Mouse (Mus musculus): Measurements from ENCODE around the gene BC028528. TPM values are rescaled to one million over a fixed set of nuclear protein-coding genes. Genes with fewer than 3 reads are reported as not detected.
"Not testable (repeated sequence)": the region's sequence is repeated elsewhere in the genome, so short reads cannot be mapped to it uniquely, and the experiment has no call there.

BC028528 gene
- polyA plus RNA-seq, 3 experiments from 2014 or later = 0.83 to 1.5 TPM; not detected in 1

DNA sequence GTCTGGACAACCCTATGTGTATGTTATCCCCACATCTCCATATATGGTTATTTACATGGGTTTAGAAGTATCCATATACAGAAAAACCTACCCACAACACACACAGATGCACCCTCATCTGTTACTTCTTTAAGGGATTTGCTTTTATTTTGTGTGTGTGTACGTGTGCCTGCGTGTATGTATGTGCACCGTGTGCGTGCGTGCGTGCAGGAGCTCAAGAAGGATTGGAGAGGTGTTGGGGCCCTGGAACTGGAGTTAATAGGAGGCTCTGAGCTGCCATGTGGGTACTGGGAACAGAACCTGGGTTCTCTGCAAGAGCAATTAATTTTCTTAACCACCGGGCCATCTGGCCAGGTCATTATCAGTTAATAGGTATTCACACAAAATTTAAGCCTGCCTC is 19.8 kb downstream of the BC028528 start:
- ATAC-seq = no peak

DNA sequence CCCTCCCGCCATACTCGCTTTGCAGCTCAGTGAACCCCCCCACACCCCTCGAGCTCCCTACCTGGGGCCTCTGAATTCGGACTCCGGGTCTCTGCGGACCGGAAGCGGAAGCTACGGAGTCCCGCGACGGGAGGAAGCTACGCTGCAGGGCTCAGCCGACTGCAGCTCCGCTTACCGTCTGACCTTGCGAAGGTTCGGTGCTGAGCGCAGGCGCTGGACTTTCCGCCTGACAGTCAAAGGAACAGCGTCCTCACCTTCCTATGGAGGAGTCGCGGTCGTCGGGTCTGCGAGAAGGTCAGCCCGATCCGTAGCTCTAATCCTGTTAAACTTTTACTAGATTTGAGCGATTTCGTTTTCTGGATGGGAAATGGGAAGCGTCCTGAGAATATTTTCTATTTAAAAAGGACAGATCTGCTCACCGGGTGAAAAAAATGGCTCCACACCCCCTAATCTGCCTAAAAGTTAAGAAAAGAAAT is 20.4 kb downstream of the BC028528 start, which contains the start of gene Mrps21:
Gene Mrps21 (minus strand): TSS at position 128 of the 476 bp plus-strand sequence.
- peak; percentile 89 for ATAC-seq

DNA sequence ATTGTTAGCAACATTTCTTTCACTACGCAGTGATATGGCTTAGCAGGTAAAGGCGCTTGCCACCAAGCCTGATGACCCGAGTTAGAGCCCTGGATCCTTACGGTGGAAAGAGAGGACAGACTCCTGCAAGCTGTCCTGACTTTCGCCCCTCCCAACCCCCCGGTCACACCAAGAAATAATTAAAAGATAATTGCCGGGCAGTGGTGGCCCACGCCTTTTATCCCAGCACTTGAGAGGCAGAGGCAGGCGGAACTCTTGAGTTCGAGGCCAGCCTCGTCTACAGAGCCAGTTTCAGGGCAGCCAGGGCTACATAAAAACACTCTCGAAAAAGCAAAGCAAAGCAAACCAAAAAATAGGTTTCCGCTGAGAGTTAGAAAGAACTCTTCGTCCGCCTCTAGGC is 20.8 kb downstream of the BC028528 start:
- ATAC-seq = no peak

DNA sequence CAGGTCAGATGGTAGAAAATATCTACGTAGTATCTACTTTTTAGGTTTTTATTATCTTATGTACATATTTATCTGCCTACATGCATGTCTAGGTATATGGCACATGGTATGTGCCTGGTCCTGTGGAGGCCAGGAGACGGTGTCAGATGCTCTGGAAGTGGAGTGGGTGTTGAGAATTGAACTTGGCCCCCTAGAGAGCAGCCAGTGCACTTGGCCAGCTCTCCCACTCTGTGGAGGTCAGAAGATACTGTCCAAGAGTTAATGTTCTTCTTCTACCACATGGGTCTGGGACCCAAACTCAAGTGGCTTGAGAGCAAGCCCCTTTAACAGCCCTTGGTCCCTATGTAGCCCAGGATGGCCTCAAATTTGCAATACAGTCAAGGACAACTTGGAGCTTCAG is 24.4 kb downstream of the BC028528 start:
- ATAC-seq = no peak

DNA sequence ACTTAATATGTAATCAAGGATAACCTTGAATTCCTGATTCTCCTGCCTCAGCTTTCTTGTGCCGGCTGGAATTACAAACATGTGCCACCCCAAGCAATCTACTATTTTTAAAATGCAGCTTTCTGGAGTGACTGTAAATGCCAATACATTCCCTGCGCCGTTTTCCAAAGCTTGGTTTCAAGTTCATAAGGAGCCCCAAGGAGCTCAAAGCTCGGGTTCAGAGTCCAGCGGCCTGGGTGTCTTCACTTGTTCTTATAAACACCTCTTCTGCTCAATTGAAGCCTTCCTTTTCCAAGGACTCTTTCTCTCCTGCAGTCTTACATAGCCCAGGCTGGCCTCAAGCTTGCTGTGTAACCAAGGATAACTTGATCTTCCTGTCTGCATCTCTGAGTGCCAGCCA is 25.7 kb downstream of the BC028528 start:
- ATAC-seq = no peak

DNA sequence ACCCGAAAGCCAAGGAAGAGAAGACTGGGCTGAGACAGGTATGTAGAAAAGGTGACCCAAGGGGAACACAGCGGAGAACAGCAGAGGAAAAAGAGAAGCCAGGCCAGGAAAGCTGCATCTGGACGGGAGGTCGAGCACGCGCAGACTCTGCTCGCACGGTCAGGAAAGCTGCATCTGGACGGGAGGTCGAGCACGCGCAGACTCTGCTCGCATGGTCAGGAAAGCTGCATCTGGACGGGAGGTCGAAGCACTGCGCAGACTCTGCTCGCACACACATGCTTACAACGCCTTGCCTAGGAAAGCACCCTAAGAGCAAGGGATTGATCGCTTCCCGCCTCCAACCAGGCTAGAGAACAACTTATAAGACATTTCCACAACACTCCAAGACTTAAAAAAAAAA is 26.2 kb downstream of the BC028528 start:
- no peak for ATAC-seq

DNA sequence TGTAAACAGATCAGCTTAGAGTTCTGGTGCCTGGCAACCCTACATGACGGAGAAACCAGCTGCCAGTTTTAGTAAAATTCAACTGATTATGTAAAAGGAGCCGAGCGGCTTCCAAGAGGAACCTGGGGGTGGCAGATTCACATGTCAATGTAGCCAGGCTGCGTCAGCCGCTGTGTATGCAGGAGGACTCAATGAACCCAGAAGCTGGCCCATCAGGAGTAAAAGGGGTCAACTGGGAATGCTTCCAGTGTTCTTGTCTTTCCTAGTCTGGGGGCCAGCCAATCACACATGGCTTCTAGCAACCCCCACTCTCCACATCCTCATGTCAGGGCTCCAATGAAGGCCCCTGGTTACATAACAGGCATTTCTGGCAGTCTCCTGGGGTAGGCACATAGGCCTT is 26.8 kb downstream of the BC028528 start:
- ATAC-seq = no peak

DNA sequence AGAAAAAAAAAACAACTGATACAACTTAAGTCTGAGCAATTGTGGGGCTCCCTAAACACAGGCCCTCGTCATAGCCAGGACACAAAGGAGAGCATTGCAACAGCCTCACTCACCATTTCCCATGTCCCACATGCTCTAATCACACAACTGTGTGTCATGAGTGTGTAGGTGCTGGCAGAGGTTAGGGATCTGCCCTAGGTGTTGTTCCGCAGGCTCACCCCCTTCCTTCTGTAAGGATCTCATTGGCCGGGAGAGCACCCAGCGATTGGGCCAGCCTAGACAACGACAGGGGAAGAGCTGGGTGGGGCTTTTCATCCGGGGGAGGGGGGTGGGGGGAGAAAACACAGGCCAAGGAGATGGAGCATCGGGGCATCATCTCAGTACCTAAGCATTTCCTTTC is 28.2 kb downstream of the BC028528 start:
- ATAC-seq = no peak

DNA sequence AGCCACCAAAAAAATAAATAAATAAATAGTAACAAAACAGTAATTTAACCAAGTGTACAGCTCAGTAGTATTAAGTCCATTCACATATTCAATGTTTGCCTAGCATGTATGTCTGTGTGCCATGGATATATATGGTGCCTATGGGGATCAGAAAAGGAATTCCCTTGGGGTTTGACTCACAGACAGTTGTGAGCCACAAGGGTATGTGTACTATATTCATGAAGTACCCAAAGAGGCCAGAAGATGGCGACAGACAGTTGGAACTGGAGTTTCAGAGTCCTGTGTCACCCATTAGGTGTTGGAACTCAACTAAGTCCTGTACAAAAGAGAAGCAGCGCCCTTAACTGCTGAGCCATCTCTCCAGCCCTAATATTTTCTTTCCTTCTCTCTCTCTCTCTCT is 30.0 kb downstream of the BC028528 start:
- ATAC-seq = peak; percentile 92

DNA sequence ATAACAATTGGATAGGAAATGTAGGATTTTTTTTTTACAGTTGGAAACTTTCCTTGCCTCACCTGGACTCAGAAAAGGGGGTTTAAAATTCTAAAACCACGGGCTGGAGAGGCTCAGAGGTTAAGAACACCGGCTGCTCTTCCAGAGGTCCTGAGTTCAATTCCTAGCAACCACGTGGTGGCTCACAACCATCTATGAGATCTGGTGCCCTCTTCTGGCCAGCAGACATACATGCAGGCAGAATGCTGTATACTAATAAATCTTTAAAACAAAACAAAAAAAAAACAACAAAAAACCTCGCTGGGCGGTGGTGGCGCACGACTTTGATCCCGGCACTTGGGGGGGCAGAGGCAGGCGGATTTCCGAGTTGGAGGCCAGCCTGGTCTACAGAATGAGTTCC is 30.6 kb downstream of the BC028528 start:
- no peak for ATAC-seq

DNA sequence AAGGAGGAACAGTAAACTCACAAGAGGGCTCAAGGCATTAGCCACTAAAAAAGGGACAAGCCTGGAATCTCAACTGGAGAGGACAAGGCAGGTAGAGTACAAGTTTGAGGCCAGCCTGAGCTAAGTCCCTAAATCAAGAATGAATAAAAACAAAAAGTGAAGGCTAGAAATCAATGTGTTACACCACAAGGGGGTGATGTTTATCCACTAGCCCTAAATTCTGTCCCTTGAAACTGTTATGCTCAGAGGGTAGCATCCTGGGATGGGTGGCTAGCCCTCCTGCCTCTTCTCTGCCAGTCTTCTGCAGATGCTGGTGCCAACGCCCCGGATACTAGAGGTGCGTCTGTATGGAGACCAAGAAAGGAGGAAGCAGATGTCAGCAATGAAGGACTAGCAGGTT is 31.5 kb downstream of the BC028528 start:
- no peak for ATAC-seq

DNA sequence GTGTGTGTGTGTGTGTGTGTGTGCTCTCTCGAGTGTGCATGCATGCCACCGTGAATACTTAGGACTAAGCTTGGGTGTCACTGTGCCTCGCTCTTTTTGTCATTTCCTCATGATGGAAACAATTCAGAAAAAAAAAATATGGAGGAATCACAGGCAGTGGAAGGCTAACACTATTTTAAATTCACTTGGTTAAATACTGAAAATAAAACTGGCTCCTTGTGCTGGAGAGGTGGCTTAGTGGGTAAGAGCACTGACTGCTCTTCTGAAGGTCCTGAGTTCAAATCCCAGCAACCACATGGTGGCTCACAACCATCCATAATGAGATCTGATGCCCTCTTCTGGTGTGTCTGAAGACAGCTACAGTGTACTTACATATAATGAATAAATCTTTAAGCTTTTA is 33.5 kb downstream of the BC028528 start:
- not testable (repeated sequence) for ATAC-seq

DNA sequence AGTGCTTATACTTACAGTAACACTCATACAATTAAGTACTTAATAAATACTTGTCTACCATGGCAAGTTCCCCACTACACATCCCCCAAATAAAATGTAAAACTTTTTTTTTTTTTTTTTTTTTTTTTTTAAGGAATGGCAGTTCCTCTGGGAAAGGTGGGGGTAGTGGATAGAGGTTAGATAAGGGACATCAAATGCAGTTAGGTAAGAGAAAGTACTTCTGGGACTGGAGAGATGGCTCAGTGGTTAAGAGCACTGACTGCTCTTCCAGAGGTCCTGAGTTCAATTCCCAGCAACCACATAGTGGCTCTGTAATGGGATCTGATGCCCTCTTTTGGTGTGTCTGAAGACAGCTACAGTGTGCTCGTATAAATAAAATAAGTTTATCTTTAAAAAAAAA is 34.8 kb downstream of the BC028528 start:
- not testable (repeated sequence) for ATAC-seq

DNA sequence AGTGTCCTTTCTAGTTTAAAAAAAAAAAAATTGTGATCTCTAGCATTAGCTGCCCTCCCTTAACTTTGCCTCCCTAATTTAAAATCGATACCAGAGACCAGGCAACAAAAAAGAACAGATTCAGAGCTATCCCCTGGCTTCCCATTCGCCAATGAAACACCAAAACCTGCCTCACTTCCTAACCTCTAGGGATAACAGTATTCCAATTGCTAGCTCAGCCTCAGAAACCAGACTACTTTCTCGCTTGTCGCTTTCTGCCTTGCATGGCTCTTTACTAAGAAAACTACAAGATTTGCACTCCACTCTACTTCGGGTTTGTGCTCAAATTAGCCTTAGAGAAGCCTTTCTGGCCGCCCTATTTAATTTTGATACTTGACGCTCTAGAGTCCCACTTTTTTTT is 35.7 kb downstream of the BC028528 start:
- peak; percentile 16 for ATAC-seq

DNA sequence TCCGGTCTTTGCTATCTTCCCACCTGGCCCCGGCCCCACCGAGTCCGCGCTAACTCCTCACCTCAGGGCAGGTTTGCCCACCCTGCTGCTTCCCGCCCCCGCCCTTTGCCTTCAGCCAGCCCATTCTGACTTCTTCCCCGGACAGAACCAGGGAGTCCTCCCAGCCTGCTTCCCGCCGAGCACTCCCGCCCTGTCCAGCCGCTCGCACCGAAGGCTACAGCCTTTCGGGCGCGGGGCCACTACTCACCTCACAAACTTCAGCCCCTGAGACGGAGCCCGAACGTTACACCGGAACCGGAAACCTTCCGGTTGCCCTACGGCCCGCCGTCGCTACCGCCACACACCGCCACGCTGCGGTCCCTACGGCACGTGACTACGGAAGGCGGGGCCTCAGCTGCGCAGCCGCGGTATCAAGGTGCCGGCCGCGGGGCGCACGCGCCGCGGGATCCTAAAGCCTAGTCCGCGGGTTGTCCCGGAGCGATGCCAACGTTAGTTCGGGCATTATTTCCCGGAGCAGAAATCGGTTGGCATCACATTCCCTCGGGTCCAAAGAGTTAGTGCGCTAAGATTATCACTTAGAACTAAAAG is 36.2 kb downstream of the BC028528 start, which contains the start of gene Prpf3:
Gene Prpf3 (minus strand): TSS at position 384 of the 588 bp plus-strand sequence.
- peak; percentile 98 for ATAC-seq

DNA sequence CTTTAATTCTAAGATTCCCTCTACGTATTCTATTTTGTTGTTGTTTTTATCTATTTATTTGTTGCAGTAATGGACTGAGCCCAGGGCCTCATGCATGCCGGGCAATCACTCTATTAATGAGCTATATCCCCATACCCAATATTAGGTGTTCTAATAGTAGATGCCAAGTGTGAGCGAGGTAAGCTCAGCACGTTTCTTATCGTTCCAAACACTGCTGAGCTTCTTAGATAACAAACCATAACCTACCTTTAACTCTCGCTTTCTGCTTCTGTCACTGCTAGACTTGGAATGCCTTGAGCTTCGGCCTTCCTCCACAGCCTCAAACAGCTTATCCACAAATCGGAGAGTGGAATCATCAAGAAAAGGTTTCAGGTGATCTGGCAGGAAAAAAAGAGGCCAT is 40.5 kb downstream of the BC028528 start:
- ATAC-seq = no peak

DNA sequence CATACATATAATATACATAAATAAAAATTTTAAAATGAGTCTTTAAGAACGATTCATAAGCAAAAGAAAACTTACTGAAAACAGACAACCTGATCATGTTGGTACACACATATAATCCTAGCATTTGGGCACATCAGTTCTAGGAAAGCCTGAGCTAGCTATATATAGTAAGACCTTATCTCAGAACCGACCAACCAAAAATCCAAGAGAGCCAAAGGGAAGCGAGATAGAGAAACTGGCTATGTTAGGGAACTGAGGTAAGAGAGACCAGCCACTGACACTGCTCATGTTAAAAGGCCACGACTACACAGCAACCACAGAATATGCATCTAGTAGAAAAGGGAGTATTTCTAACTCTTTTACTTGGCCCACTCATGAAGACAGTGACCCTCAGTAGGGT is 41.2 kb downstream of the BC028528 start:
- no peak for ATAC-seq

DNA sequence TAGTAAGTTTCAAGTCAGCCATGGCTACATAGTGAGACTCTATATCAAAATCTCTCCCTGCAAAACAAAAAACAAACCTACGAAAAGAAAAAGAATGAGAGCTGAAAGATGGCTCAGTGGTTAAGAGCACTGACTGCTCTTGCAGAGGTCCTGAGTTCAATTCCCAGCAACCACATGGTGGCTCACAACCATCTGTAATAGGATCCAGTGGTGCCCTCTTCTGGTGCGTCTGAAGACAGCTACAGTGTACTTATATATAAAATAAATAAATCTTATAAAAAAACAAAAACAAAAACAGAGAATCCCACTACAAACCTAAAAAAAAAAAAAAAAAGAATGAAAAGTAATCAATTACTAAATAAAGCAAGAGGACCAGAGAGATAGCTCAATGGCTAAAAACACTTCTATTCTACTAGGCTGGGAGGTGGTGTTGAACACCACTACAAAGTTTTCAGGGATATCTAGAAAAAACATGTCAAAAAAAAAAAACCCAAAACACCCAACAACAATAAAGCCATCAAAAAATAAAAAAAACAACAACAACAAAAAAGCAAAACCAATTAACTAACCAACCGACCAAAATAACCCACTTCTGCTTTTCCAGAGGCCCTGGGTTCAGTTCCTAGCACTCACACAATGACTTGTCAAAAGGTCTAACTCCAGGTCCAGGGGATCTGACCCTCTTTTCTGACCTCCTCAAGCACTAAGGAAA is 49.1 kb downstream of the BC028528 start:
- no peak for ATAC-seq

DNA sequence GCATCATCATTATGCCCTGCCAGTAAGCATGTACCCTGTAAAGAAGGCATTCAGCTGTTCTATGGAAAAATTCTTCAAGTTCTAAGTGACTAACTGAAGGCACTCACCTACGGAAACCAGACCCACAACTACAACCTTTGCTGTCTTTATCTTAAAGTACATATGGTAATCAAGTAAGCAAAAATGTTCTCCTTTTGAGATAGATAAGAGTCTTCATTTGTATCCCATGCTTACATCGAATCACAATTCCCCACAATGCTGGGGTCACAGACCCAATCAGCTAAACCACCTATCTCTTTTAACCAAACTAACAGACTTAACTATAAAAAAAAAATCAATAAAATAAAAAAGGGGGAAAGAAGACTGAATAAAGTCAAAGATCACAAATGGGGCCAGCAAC is 52.6 kb downstream of the BC028528 start:
- ATAC-seq = no peak

Other genes with a start within 250 kb of the BC028528 start
- gene Mcl1, start 233.2 kb downstream of the BC028528 start, polyA plus RNA-seq (2017; shearing (Covaris generic)) = 10 to 100 TPM; 50.5 to 86.1 (median 61.6) TPM
- gene Adamtsl4, start 204.1 kb downstream of the BC028528 start, polyA plus RNA-seq (2017; shearing (Covaris generic)) = 1 to 10 TPM; 2.0 to 4.6 (median 2.2) TPM
- 100 to 1,000 TPM in 1 of 3 experiments, 10 to 100 TPM in 2; 30.0 to 103 (median 70.1) TPM for gene Ecm1, start 152.4 kb downstream of the BC028528 start, polyA plus RNA-seq (2017; shearing (Covaris generic))
- 10 to 100 TPM; 47.7 to 80.0 (median 79.5) TPM for gene Tars2, start 131.8 kb downstream of the BC028528 start, polyA plus RNA-seq (2017; shearing (Covaris generic))
- 10 to 100 TPM; 22.7 to 35.5 (median 27.1) TPM for gene Rprd2, start 73.1 kb downstream of the BC028528 start, polyA plus RNA-seq (2017; shearing (Covaris generic))
- gene Prpf3, start 36.1 kb downstream of the BC028528 start, polyA plus RNA-seq (2017; shearing (Covaris generic)) = 10 to 100 TPM; 46.9 to 48.5 (median 48.3) TPM
- 100 to 1,000 TPM; 281 to 394 (median 321) TPM for gene Mrps21, start 20.5 kb downstream of the BC028528 start, polyA plus RNA-seq (2017; shearing (Covaris generic))
- 10 to 100 TPM in 1 of 3 experiments, 1 to 10 TPM in 2; 2.3 to 11.8 (median 6.6) TPM for gene Ciart, start 9.8 kb downstream of the BC028528 start, polyA plus RNA-seq (2017; shearing (Covaris generic))
- 10 to 100 TPM; 17.9 to 46.2 (median 27.0) TPM for gene Aph1a, start 2.0 kb upstream of the BC028528 start, polyA plus RNA-seq (2017; shearing (Covaris generic))
- gene Car14, start 12.7 kb upstream of the BC028528 start, polyA plus RNA-seq (2017; shearing (Covaris generic)) = not detected
- gene Anp32e, start 37.2 kb upstream of the BC028528 start, polyA plus RNA-seq (2017; shearing (Covaris generic)) = 100 to 1,000 TPM; 164 to 282 (median 210) TPM
- 10 to 100 TPM; 10.3 to 27.1 (median 15.9) TPM for gene Plekho1, start 104.0 kb upstream of the BC028528 start, polyA plus RNA-seq (2017; shearing (Covaris generic))
- gene Vps45, start 166.5 kb upstream of the BC028528 start, polyA plus RNA-seq (2017; shearing (Covaris generic)) = 10 to 100 TPM; 21.2 to 23.9 (median 23.9) TPM
- gene Otud7b, start 212.5 kb upstream of the BC028528 start, polyA plus RNA-seq (2017; shearing (Covaris generic)) = 10 to 100 TPM in 1 of 3 experiments, 1 to 10 TPM in 2; 7.4 to 13.1 (median 9.9) TPM

All from inflammation-experienced regulatory T-cells, adult 6 months (primary cell).